Mouse (Mus musculus) monocyte, adult 2 months (primary cell): ENCODE results near the gene Olfr395.
"Not testable (repeated sequence)": the region's sequence is repeated elsewhere in the genome, so short reads cannot be mapped to it uniquely, and the experiment has no call there.

Source experiments
- DNase-seq, 2 experiments: peaks; one replicate each; pipeline ENCODE4 v3.0.0; 2022; ENCODE audit warnings: low spot score in 2 of 2, low read depth in 1 of 2

The Olfr395 gene

GRCm38 (mm10) chr11:73909199-73909598, at the start of gene Olfr395:
Gene Olfr395 (minus strand): TSS chr11:73909299.
- not testable (repeated sequence) for DNase-seq

GRCm38 (mm10) chr11:73936377-73936776, 27.3 kb upstream of the Olfr395 start, which contains the start of gene Olfr23:
Gene Olfr23 (plus strand): TSS chr11:73936677.
- no peak for DNase-seq

- DNase-seq = no peak
These were observed 18.4 kb downstream of the Olfr395 start, which contains the start of gene Olfr394 for GRCm38 (mm10) chr11:73890671-73891070. Gene Olfr394 (minus strand): TSS chr11:73890771.
